Mouse (Mus musculus): ENCODE measurements around the gene Gm20458. TPM values are rescaled to one million over a fixed set of nuclear protein-coding genes. Genes with fewer than 3 reads are reported as not detected.

Gm20458 gene
- polyA plus RNA-seq, 1 experiment: not detected

GRCm38 (mm10) chr2:164497691-164498268, 37.0 kb downstream of the Gm20458 start:
- H3K27ac ChIP-seq (ENCODE audit: insufficient read depth, low read depth, low read length): no peak overlapping the region
- H3K4me1 ChIP-seq (ENCODE audit: control insufficient read depth, insufficient read depth, low read length): peaks cover 5% of the 10 kb centered on the region; the same call in 1 of the 2 replicates
- WGBS: 4% methylated on average over 21 of the region's 21 CpGs
- TF ChIP-seq CTCF (IDR thresholded peaks at IDR 0.05; ENCODE audit: insufficient read depth, low read depth, low read length) (no peak), POLR2A (IDR thresholded peaks at IDR 0.05; ENCODE audit: insufficient read depth, low read depth, low read length) (no peak)
- H3K4me3 ChIP-seq (ENCODE audit: insufficient read depth, low read depth, low read length): peak overlapping the region; percentile 84

DNA sequence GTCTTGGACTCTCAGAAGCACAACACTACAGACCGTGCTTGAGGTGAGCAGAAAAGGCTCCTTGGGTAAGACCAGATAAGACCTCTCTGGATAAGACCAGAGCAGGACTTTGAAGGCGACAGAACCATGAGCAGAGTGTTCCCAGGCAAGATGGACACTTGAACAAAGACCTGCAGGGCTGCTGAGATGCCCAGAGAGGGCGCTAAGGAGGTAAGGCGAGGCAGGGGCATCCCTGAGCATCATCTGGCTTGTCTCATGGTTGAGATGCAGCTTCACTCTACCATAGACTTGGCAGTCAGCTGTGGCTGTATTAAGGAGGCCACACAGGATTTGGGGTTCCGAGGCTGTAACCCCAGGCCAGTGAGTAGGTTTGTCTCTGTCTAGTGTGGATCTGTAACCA, 38.5 kb downstream of the Gm20458 start:
- Histone ChIP-seq H3K4me3 (ENCODE audit: insufficient read depth, low read depth, low read length) (no peak overlapping the region), H3K27ac (ENCODE audit: insufficient read depth, low read depth, low read length) (no peak overlapping the region), H3K4me1 (ENCODE audit: control insufficient read depth, insufficient read depth, low read length) (peaks cover 5% of the 10 kb centered on the region; the same call in 1 of the 2 replicates)
- 73% methylated on average over 5 of the region's 5 CpGs for WGBS
- no peak for TF ChIP-seq CTCF (IDR thresholded peaks at IDR 0.05; ENCODE audit: insufficient read depth, low read depth, low read length)
- no peak for TF ChIP-seq POLR2A (IDR thresholded peaks at IDR 0.05; ENCODE audit: insufficient read depth, low read depth, low read length)

- 73% methylated on average over 7 of the region's 7 CpGs for WGBS
Observed at GRCm38 (mm10) chr2:164500511-164500910, 39.7 kb downstream of the Gm20458 start.

GRCm38 (mm10) chr2:164504919-164505318, 44.2 kb downstream of the Gm20458 start:
- no peaks in the 10 kb centered on the region for H3K4me1 ChIP-seq (ENCODE audit: control insufficient read depth, insufficient read depth, low read length)
- 98% methylated on average over 3 of the region's 3 CpGs for WGBS
- no peak for TF ChIP-seq POLR2A (IDR thresholded peaks at IDR 0.05; ENCODE audit: insufficient read depth, low read depth, low read length)
- TF ChIP-seq CTCF (IDR thresholded peaks at IDR 0.05; ENCODE audit: insufficient read depth, low read depth, low read length): no peak
- no peak overlapping the region for H3K4me3 ChIP-seq (ENCODE audit: insufficient read depth, low read depth, low read length)
- no peak overlapping the region for H3K27ac ChIP-seq (ENCODE audit: insufficient read depth, low read depth, low read length)

More at GRCm38 (mm10) chr2:164500511-164500910, 39.7 kb downstream of the Gm20458 start:
- Histone ChIP-seq H3K27ac (ENCODE audit: insufficient read depth, low read depth, low read length) (no peak overlapping the region), H3K4me3 (ENCODE audit: insufficient read depth, low read depth, low read length) (no peak overlapping the region), H3K4me1 (ENCODE audit: control insufficient read depth, insufficient read depth, low read length) (peaks cover 5% of the 10 kb centered on the region; the same call in 1 of the 2 replicates)
- TF ChIP-seq CTCF (IDR thresholded peaks at IDR 0.05; ENCODE audit: insufficient read depth, low read depth, low read length) (no peak), POLR2A (IDR thresholded peaks at IDR 0.05; ENCODE audit: insufficient read depth, low read depth, low read length) (no peak)

GRCm38 (mm10) chr2:164505619-164506347, 45.0 kb downstream of the Gm20458 start:
- TF ChIP-seq POLR2A (IDR thresholded peaks at IDR 0.05; ENCODE audit: insufficient read depth, low read depth, low read length) (no peak), CTCF (IDR thresholded peaks at IDR 0.05; ENCODE audit: insufficient read depth, low read depth, low read length) (no peak)
- Histone ChIP-seq H3K4me3 (ENCODE audit: insufficient read depth, low read depth, low read length) (no peak overlapping the region), H3K27ac (ENCODE audit: insufficient read depth, low read depth, low read length) (no peak overlapping the region), H3K4me1 (ENCODE audit: control insufficient read depth, insufficient read depth, low read length) (no peaks in the 10 kb centered on the region)
- 96% methylated on average over 4 of the region's 4 CpGs for WGBS

GRCm38 (mm10) chr2:164507811-164508210, 47.0 kb downstream of the Gm20458 start:
- 82% methylated on average over 19 of the region's 19 CpGs for WGBS
- no peak overlapping the region for H3K4me3 ChIP-seq (ENCODE audit: insufficient read depth, low read depth, low read length)
- no peak for TF ChIP-seq POLR2A (IDR thresholded peaks at IDR 0.05; ENCODE audit: insufficient read depth, low read depth, low read length)
- TF ChIP-seq CTCF (IDR thresholded peaks at IDR 0.05; ENCODE audit: insufficient read depth, low read depth, low read length): no peak

GRCm38 (mm10) chr2:164510621-164511190, 49.9 kb downstream of the Gm20458 start:
- Histone ChIP-seq H3K27ac (ENCODE audit: insufficient read depth, low read depth, low read length) (no peak overlapping the region), H3K4me1 (ENCODE audit: control insufficient read depth, insufficient read depth, low read length) (no peaks in the 10 kb centered on the region), H3K4me3 (ENCODE audit: insufficient read depth, low read depth, low read length) (no peak overlapping the region)
- WGBS: 45% methylated on average over 5 of the region's 5 CpGs
- TF ChIP-seq POLR2A (IDR thresholded peaks at IDR 0.05; ENCODE audit: insufficient read depth, low read depth, low read length) (no peak), CTCF (IDR thresholded peaks at IDR 0.05; ENCODE audit: insufficient read depth, low read depth, low read length) (no peak)

More at GRCm38 (mm10) chr2:164507811-164508210, 47.0 kb downstream of the Gm20458 start:
- no peak overlapping the region for H3K27ac ChIP-seq (ENCODE audit: insufficient read depth, low read depth, low read length)
- H3K4me1 ChIP-seq (ENCODE audit: control insufficient read depth, insufficient read depth, low read length): no peaks in the 10 kb centered on the region

- Histone ChIP-seq H3K27ac (ENCODE audit: insufficient read depth, low read depth, low read length) (no peak overlapping the region), H3K4me3 (ENCODE audit: insufficient read depth, low read depth, low read length) (no peak overlapping the region), H3K4me1 (ENCODE audit: control insufficient read depth, insufficient read depth, low read length) (no peaks in the 10 kb centered on the region)
- no peak for TF ChIP-seq POLR2A (IDR thresholded peaks at IDR 0.05; ENCODE audit: insufficient read depth, low read depth, low read length)
- TF ChIP-seq CTCF (IDR thresholded peaks at IDR 0.05; ENCODE audit: insufficient read depth, low read depth, low read length): no peak
- 61% methylated on average over 12 of the region's 14 CpGs for WGBS
Observed at GRCm38 (mm10) chr2:164512121-164512909, 51.5 kb downstream of the Gm20458 start.

All from olfactory bulb, adult 2 months (tissue).